Mouse (Mus musculus) MEL (cell line): ENCODE data around the gene Ifngr2.

Source experiments
- CTCF ChIP-seq, 3 experiments: IDR thresholded peaks in 2 of 3; conservative IDR thresholded peaks in 1 of 3; 2 replicates each; pipeline ENCODE4 v1.5.1; 2011 to 2012; ENCODE audit warnings: low read length in 3 of 3, low read depth in 2 of 3, mild to moderate bottlenecking in 2 of 3, improper control_type of control experiment in 1 of 3, inconsistent platforms in 1 of 3, mixed read lengths in 1 of 3, moderate library complexity in 1 of 3; ENCODE audit not compliant: control insufficient read depth in 1 of 3, insufficient read depth in 1 of 3, poor library complexity in 1 of 3, severe bottlenecking in 1 of 3
- MEF2A ChIP-seq: IDR thresholded peaks from 2 replicates; pipeline ENCODE4 v1.6.1; 2014; ENCODE audit warnings: low read depth, mild to moderate bottlenecking, inconsistent platforms, low read length, improper control_type of control experiment; ENCODE audit not compliant: poor library complexity, insufficient replicate concordance, severe bottlenecking; ENCODE audit errors: extremely low read depth
- POLR2A ChIP-seq, 2 experiments: IDR thresholded peaks; 2 replicates each; pipeline ENCODE4 v1.6.1; 2011 to 2012; ENCODE audit warnings: low read length in 2 of 2, mild to moderate bottlenecking in 2 of 2, control low read depth in 1 of 2, improper control_type of control experiment in 1 of 2, low read depth in 1 of 2, moderate library complexity in 1 of 2; ENCODE audit not compliant: control insufficient read depth in 1 of 2, insufficient read depth in 1 of 2, poor library complexity in 1 of 2

GRCm38 (mm10) chr16:91534888-91535287 is 12.0 kb upstream of the Ifngr2 start:
- TF ChIP-seq MEF2A, result no peak
- TF ChIP-seq CTCF (IDR thresholded peaks at IDR 0.05 in 2 of 3, conservative IDR thresholded peaks at IDR 0.05 in 1 of 3; ENCODE audit: control insufficient read depth in 1 of 3, insufficient read depth in 1 of 3, low read depth in 2 of 3, low read length in 3 of 3, poor library complexity in 1 of 3, severe bottlenecking in 1 of 3), result no peak
- TF ChIP-seq POLR2A (IDR thresholded peaks at IDR 0.05; ENCODE audit: control insufficient read depth in 1 of 2, insufficient read depth in 1 of 2, low read depth in 1 of 2, low read length in 2 of 2, poor library complexity in 1 of 2), result no peak
